Mouse (Mus musculus) activated CD4-positive, CD25-positive, alpha-beta regulatory T cell, adult 4 months (primary cell): Measurements from ENCODE around the gene Carmil1. TPM values are rescaled to one million over a fixed set of nuclear protein-coding genes. Genes with fewer than 3 reads are reported as not detected.
"Not testable (repeated sequence)": the region's sequence is repeated elsewhere in the genome, so short reads cannot be mapped to it uniquely, and the experiment has no call there.

Experiments used
- ATAC-seq: one replicate; pipeline ENCODE4 v1.8.0; 2017
- polyA plus RNA-seq, 2 experiments: library from polyadenylated mRNA; unstranded; fragments of 100-300 nt; shearing (Covaris generic); gene quantifications; one replicate each; pipeline ENCODE4 v1.2.1; 2017

Carmil1 gene
- polyA plus RNA-seq, 2 experiments from 2014 or later: 0.41 to 0.90 TPM

- no peak for ATAC-seq
Measured at GRCm38 (mm10) chr13:24151335-24151734, 129.3 kb downstream of the Carmil1 start.

- ATAC-seq: no peak
Measured at GRCm38 (mm10) chr13:24148549-24148948, 132.0 kb downstream of the Carmil1 start.

- ATAC-seq: no peak
Measured at GRCm38 (mm10) chr13:24147006-24147405, 133.6 kb downstream of the Carmil1 start.

GRCm38 (mm10) chr13:24146541-24146940, 134.1 kb downstream of the Carmil1 start:
- no peak for ATAC-seq

GRCm38 (mm10) chr13:24144858-24145257, 135.7 kb downstream of the Carmil1 start:
- ATAC-seq: no peak

GRCm38 (mm10) chr13:24144141-24144540, 136.5 kb downstream of the Carmil1 start:
- no peak for ATAC-seq

GRCm38 (mm10) chr13:24136836-24137235, 143.8 kb downstream of the Carmil1 start:
- ATAC-seq: no peak

GRCm38 (mm10) chr13:24135282-24136230, 145.0 kb downstream of the Carmil1 start:
- no peak for ATAC-seq

GRCm38 (mm10) chr13:24132866-24133265, 147.7 kb downstream of the Carmil1 start:
- ATAC-seq: no peak

GRCm38 (mm10) chr13:24131319-24131718, 149.3 kb downstream of the Carmil1 start:
- ATAC-seq: no peak

GRCm38 (mm10) chr13:24130741-24131140, 149.9 kb downstream of the Carmil1 start:
- ATAC-seq: no peak

GRCm38 (mm10) chr13:24128731-24129130, 151.9 kb downstream of the Carmil1 start:
- no peak for ATAC-seq

GRCm38 (mm10) chr13:24125865-24126264, 154.7 kb downstream of the Carmil1 start:
- no peak for ATAC-seq

- no peak for ATAC-seq
Measured at GRCm38 (mm10) chr13:24117181-24117812, 163.3 kb downstream of the Carmil1 start.

- no peak for ATAC-seq
Measured at GRCm38 (mm10) chr13:24112689-24113348, 167.8 kb downstream of the Carmil1 start.

GRCm38 (mm10) chr13:24110329-24110728, 170.3 kb downstream of the Carmil1 start:
- ATAC-seq: no peak

- no peak for ATAC-seq
Measured at GRCm38 (mm10) chr13:24108282-24108681, 172.3 kb downstream of the Carmil1 start.

GRCm38 (mm10) chr13:24107058-24107457, 173.5 kb downstream of the Carmil1 start:
- no peak for ATAC-seq

- ATAC-seq: no peak
Measured at GRCm38 (mm10) chr13:24105838-24106237, 174.8 kb downstream of the Carmil1 start.

GRCm38 (mm10) chr13:24105340-24105669, 175.3 kb downstream of the Carmil1 start:
- ATAC-seq: no peak

GRCm38 (mm10) chr13:24104611-24105339, 175.8 kb downstream of the Carmil1 start:
- not testable (repeated sequence) for ATAC-seq

- ATAC-seq: no peak
Measured at GRCm38 (mm10) chr13:24104016-24104415, 176.6 kb downstream of the Carmil1 start.

GRCm38 (mm10) chr13:24103152-24103551, 177.4 kb downstream of the Carmil1 start:
- ATAC-seq: no peak
